Comparison of ENCODE assay signal across 9 mouse cellular contexts in the genomic region with DNA sequence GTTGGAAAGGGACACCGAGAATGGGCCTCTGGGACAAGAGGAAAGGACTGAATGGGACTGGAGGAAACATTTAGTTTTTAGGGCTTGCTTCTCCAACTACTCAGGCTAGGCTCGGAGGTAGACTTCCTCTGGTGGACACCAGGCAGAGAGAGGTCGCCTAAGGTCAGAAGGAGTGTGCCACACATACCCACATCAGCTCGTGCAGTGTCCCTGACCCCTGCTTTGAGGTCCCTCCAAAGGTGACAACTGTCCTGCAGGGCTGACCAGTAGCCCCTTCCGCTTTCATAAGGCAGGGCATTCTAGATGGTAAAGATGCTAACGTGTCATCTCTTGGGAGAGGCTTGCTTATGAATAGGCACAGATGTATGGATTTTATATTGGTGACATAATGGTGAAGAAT. TPM values are rescaled to one million over a fixed set of nuclear protein-coding genes. Genes with fewer than 3 reads are reported as not detected.
DNase-seq lines count a peak whose midpoint lies in the region; ATAC-seq and TF ChIP-seq lines count a peak whose summit lies in the region.
"Had no signal": no experiment of that assay in that cellular context is flagged by ENCODE, and none has a peak within 500 bp of the region (broad histone marks: within the 10 kb centered on the region; RNA-seq: fewer than 3 reads in every experiment).

No protein-coding gene starts in this region.

- ATAC-seq in kidney, postnatal 0 days (replicated peaks; ENCODE audit: low FRiP score, low read depth) = no peak
- no peak for ATAC-seq in forebrain, embryonic 13.5 days
- ATAC-seq in limb, embryonic 11.5 days (ENCODE audit: insufficient number of reproducible peaks, low FRiP score, low TSS enrichment, low read depth) = no peak
- no peak for ATAC-seq in neural tube, embryonic 14.5 days (ENCODE audit: low read depth)

- no peak overlapping the region for H3K27ac ChIP-seq in kidney, postnatal 0 days
- H3K27ac ChIP-seq in forebrain, embryonic 13.5 days = peak overlapping the region; percentile 93; the same call in 1 of the 2 replicates
- no peak overlapping the region for H3K27ac ChIP-seq in limb, embryonic 11.5 days (replicated peaks; ENCODE audit: low read depth, low read length)
- peak overlapping the region; percentile 95; the same call in 1 of the 2 replicates for H3K27ac ChIP-seq in neural tube, embryonic 14.5 days (ENCODE audit: low read depth, low read length)

- H3K36me3 ChIP-seq in kidney, postnatal 0 days (ENCODE audit: insufficient read depth, low read length) = 0 out of 2 replicates have a peak, but pooled peaks cover 7% of the 10 kb centered on the region
- peaks cover 17% of the 10 kb centered on the region for H3K36me3 ChIP-seq in forebrain, embryonic 13.5 days (ENCODE audit: poor library complexity, severe bottlenecking)
- 0 out of 2 replicates have a peak, but pooled peaks cover 2% of the 10 kb centered on the region for H3K36me3 ChIP-seq in limb, embryonic 11.5 days (ENCODE audit: control insufficient read depth, insufficient read depth, low read length)
- peaks cover 2% of the 10 kb centered on the region for H3K36me3 ChIP-seq in neural tube, embryonic 14.5 days (ENCODE audit: control insufficient read depth, insufficient read depth, low read length)

- WGBS in kidney, postnatal 0 days = 38% methylated on average over 6 of the region's 6 CpGs
- 55% methylated on average over 6 of the region's 6 CpGs for WGBS in forebrain, embryonic 13.5 days
- 60% methylated on average over 6 of the region's 6 CpGs for WGBS in limb, embryonic 11.5 days
- WGBS in neural tube, embryonic 14.5 days = 67% methylated on average over 6 of the region's 6 CpGs

- peak overlapping the region; percentile 76; the same call in 1 of the 2 replicates for H3K4me2 ChIP-seq in kidney, postnatal 0 days (ENCODE audit: low read length)
- peak overlapping the region; percentile 95 for H3K4me2 ChIP-seq in forebrain, embryonic 13.5 days
- H3K4me2 ChIP-seq in limb, embryonic 11.5 days (ENCODE audit: low read depth, severe bottlenecking) = 0 out of 2 replicates have a peak overlapping the region, but pooled peaks have one; percentile 91
- peak overlapping the region; percentile 77; the same call in 1 of the 2 replicates for H3K4me2 ChIP-seq in neural tube, embryonic 14.5 days (ENCODE audit: low read depth, low read length)

- H3K4me1 ChIP-seq in kidney, postnatal 0 days (replicated peaks; ENCODE audit: insufficient read depth, low read length) = 0 out of 2 replicates have a peak, but pooled peaks cover 10% of the 10 kb centered on the region
- H3K4me1 ChIP-seq in forebrain, embryonic 13.5 days = peaks cover 17% of the 10 kb centered on the region
- peaks cover 4% of the 10 kb centered on the region; the same call in 1 of the 2 replicates for H3K4me1 ChIP-seq in limb, embryonic 11.5 days (ENCODE audit: control insufficient read depth, insufficient read depth, low read length)
- H3K4me1 ChIP-seq in neural tube, embryonic 14.5 days (ENCODE audit: control insufficient read depth, insufficient read depth, low read length) = peaks cover 18% of the 10 kb centered on the region

- H3K9me3 ChIP-seq in kidney, postnatal 0 days (replicated peaks; ENCODE audit: low read length) = no peaks in the 10 kb centered on the region
- no peaks in the 10 kb centered on the region for H3K9me3 ChIP-seq in forebrain, embryonic 13.5 days (replicated peaks)
- no peaks in the 10 kb centered on the region for H3K9me3 ChIP-seq in limb, embryonic 11.5 days (ENCODE audit: control insufficient read depth, low read length)
- H3K9me3 ChIP-seq in neural tube, embryonic 14.5 days (ENCODE audit: control insufficient read depth, low read length) = no peaks in the 10 kb centered on the region

- H3K9ac ChIP-seq in kidney, postnatal 0 days (ENCODE audit: low read depth, low read length) = no peak overlapping the region
- 0 out of 2 replicates have a peak overlapping the region, but pooled peaks have one; percentile 79 for H3K9ac ChIP-seq in forebrain, embryonic 13.5 days
- no peak overlapping the region for H3K9ac ChIP-seq in limb, embryonic 11.5 days (ENCODE audit: low read length)
- H3K9ac ChIP-seq in neural tube, embryonic 14.5 days (replicated peaks; ENCODE audit: low read depth, low read length) = peak overlapping the region; percentile 69; the same call in 1 of the 2 replicates

- H3K4me3 ChIP-seq in kidney, postnatal 0 days (replicated peaks; ENCODE audit: low read depth, low read length) = no peak overlapping the region
- peak overlapping the region; percentile 50; the same call in 1 of the 2 replicates for H3K4me3 ChIP-seq in forebrain, embryonic 13.5 days
- no peak overlapping the region for H3K4me3 ChIP-seq in limb, embryonic 11.5 days (ENCODE audit: low read depth, low read length)
- no peak overlapping the region for H3K4me3 ChIP-seq in neural tube, embryonic 14.5 days (ENCODE audit: low read depth, low read length)

- TF ChIP-seq CTCF in kidney, postnatal 0 days (IDR thresholded peaks at IDR 0.05; ENCODE audit: low read depth) = no peak

- H3K27me3 ChIP-seq in kidney, postnatal 0 days (ENCODE audit: insufficient read depth, low read length) = no peaks in the 10 kb centered on the region
- H3K27me3 ChIP-seq in forebrain, embryonic 13.5 days = no peaks in the 10 kb centered on the region
- H3K27me3 ChIP-seq in limb, embryonic 11.5 days (ENCODE audit: control insufficient read depth, insufficient read depth, low read length) = no peaks in the 10 kb centered on the region
- H3K27me3 ChIP-seq in neural tube, embryonic 14.5 days (ENCODE audit: control insufficient read depth, insufficient read depth, low read length) = no peaks in the 10 kb centered on the region

- DNase-seq in kidney, postnatal 0 days (ENCODE audit: low spot score) = no peak
- no peak for DNase-seq in kidney, adult 18-20 months
- DNase-seq in limb, embryonic 11.5 days (ENCODE audit: low spot score) = no peak
- no peak for DNase-seq in right cerebral cortex, postnatal 14 days
- DNase-seq in testis, postnatal 14 days (ENCODE audit: low spot score) = no peak
- no peak for DNase-seq in cerebellum, postnatal 25 days

RNA-seq across cellular contexts. Expression of a gene that starts 1.2 kb away (rescaled TPM):
- not detected in 2 replicates for polyA plus RNA-seq in kidney, postnatal 0 days (2015; fragmentation: Nextera tagmentation; extraction: Ambion mirVana)
- not detected in 2 replicates for polyA plus RNA-seq in forebrain, embryonic 13.5 days (2015; fragmentation: Nextera tagmentation; extraction: Ambion mirVana)
- polyA plus RNA-seq in limb, embryonic 11.5 days (2014; fragmentation: Nextera tagmentation; extraction: Ambion mirVana) = 0.21 TPM in 1 of 2 replicates, not detected in the other
- 0.21 and 0.36 TPM in 2 replicates for polyA plus RNA-seq in neural tube, embryonic 14.5 days (2014; fragmentation: Nextera tagmentation; extraction: Ambion mirVana)
- polyA plus RNA-seq: macrophage had no signal

RNA-seq across cellular contexts. Expression of a gene that starts 22.6 kb away (rescaled TPM):
- 11.5 and 13.2 TPM in 2 replicates for polyA plus RNA-seq in kidney, postnatal 0 days (2015; fragmentation: Nextera tagmentation; extraction: Ambion mirVana)
- 19.5 and 20.2 TPM in 2 replicates for polyA plus RNA-seq in forebrain, embryonic 13.5 days (2015; fragmentation: Nextera tagmentation; extraction: Ambion mirVana)
- polyA plus RNA-seq in limb, embryonic 11.5 days (2014; fragmentation: Nextera tagmentation; extraction: Ambion mirVana) = 24.2 and 26.4 TPM in 2 replicates
- 19.2 and 19.6 TPM in 2 replicates for polyA plus RNA-seq in neural tube, embryonic 14.5 days (2014; fragmentation: Nextera tagmentation; extraction: Ambion mirVana)

Comparison
In these comparisons a context has a peak if more than half of its experiments do, and no peak if none do; other contexts are left out.
1. H3K27ac ChIP-seq: peak in forebrain, embryonic 13.5 days (single experiment) and neural tube, embryonic 14.5 days (single experiment); none in kidney, postnatal 0 days (single experiment) and limb, embryonic 11.5 days (single experiment).
2. H3K9ac ChIP-seq: peak in forebrain, embryonic 13.5 days (single experiment) and neural tube, embryonic 14.5 days (single experiment); none in kidney, postnatal 0 days (single experiment) and limb, embryonic 11.5 days (single experiment).
3. Peak in every context shown above with its lines, with median percentiles within 50 percentile points of each other: H3K4me2 ChIP-seq.